ENCODE assay signal across 10 mouse cellular contexts in the genomic region with DNA sequence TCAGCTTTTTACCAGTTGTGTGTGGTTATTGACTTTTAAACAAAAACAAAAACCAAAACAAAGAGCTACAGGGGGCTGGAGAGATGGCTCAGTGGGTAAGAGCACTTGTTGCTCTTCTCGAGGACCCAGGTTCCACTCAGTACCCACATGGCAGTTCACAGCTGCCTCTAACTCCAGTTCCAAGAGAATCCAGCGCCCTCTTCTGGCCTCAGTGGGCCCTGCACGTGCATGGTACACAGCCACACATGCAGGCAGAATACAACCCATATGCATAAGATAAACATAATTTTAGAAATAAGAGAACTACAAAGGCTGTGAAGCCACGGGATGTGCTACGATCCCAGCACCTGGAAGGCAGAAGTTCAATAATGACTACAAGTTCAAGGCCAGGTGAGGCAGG. TPM values are rescaled to one million over a fixed set of nuclear protein-coding genes. Genes with fewer than 3 reads are reported as not detected.
A peak's percentile ranks its signal among the peaks of the same experiment; 100 is the strongest.
DNase-seq lines count a peak whose midpoint lies in the region; ATAC-seq and TF ChIP-seq lines count a peak whose summit lies in the region.
"Had no signal": no experiment of that assay in that cellular context is flagged by ENCODE, and none has a peak within 500 bp of the region (broad histone marks: within the 10 kb centered on the region; RNA-seq: fewer than 3 reads in every experiment).

No protein-coding gene starts in this region.

- H3K27ac ChIP-seq in liver, adult 2 months (replicated peaks; ENCODE audit: insufficient read depth, low read depth, low read length) = no peak overlapping the region
- no peak overlapping the region for H3K27ac ChIP-seq in liver, embryonic 11.5 days (ENCODE audit: low read depth, low read length)
- no peak overlapping the region for H3K27ac ChIP-seq in MEL (ENCODE audit: control insufficient read depth, low read depth, low read length)
- H3K27ac ChIP-seq in small intestine, adult 2 months (ENCODE audit: insufficient read depth, low read depth, low read length) = no peak overlapping the region
- H3K27ac ChIP-seq: limb, embryonic 10.5 days had no signal

- TF ChIP-seq CTCF in liver, adult 2 months (IDR thresholded peaks at IDR 0.05; ENCODE audit: low read depth, low read length) = peak; percentile 53
- peak; percentile 30 to 44 (median 43) for TF ChIP-seq CTCF in MEL (IDR thresholded peaks at IDR 0.05 in 2 of 3, conservative IDR thresholded peaks at IDR 0.05 in 1 of 3; ENCODE audit: control insufficient read depth in 1 of 3, insufficient read depth in 1 of 3, low read depth in 2 of 3, low read length in 3 of 3, poor library complexity in 1 of 3, severe bottlenecking in 1 of 3)
- TF ChIP-seq CTCF in small intestine, adult 2 months (IDR thresholded peaks at IDR 0.05; ENCODE audit: extremely low read depth, insufficient read length, insufficient replicate concordance, low read depth, low read length) = peak; percentile 29; the same call in 1 of the 2 replicates

- no peak overlapping the region for H3K4me2 ChIP-seq in liver, embryonic 11.5 days

- H3K9ac ChIP-seq in liver, adult 2 months (ENCODE audit: low read depth, low read length) = no peak overlapping the region
- no peak overlapping the region for H3K9ac ChIP-seq in liver, embryonic 11.5 days (ENCODE audit: low read depth, low read length)
- no peak overlapping the region for H3K9ac ChIP-seq in MEL (ENCODE audit: control insufficient read depth, low read depth, low read length, poor library complexity, severe bottlenecking)

- no peaks in the 10 kb centered on the region for H3K4me1 ChIP-seq in liver, adult 2 months (ENCODE audit: control insufficient read depth, insufficient read depth, low read length)
- H3K4me1 ChIP-seq in liver, embryonic 11.5 days (replicated peaks; ENCODE audit: control insufficient read depth, insufficient read depth, low read length) = no peaks in the 10 kb centered on the region
- no peaks in the 10 kb centered on the region for H3K4me1 ChIP-seq in MEL (ENCODE audit: control insufficient read depth in 1 of 2, insufficient read depth in 2 of 2, low read length in 2 of 2)
- H3K4me1 ChIP-seq in small intestine, adult 2 months (ENCODE audit: control insufficient read depth, insufficient read depth, insufficient read length, low read length) = no peaks in the 10 kb centered on the region
- H3K4me1 ChIP-seq: limb, embryonic 10.5 days had no signal

- no peak overlapping the region for H3K4me3 ChIP-seq in liver, adult 2 months (ENCODE audit: insufficient read depth, low read depth, low read length)
- no peak overlapping the region for H3K4me3 ChIP-seq in liver, embryonic 11.5 days (ENCODE audit: low read depth, low read length)
- H3K4me3 ChIP-seq in MEL (ENCODE audit: control insufficient read depth in 1 of 2, insufficient read depth in 1 of 2, low read depth in 2 of 2, low read length in 2 of 2) = no peak overlapping the region
- H3K4me3 ChIP-seq in small intestine, adult 2 months (ENCODE audit: low read depth, low read length) = no peak overlapping the region
- H3K4me3 ChIP-seq: limb, embryonic 10.5 days had no signal

- no peaks in the 10 kb centered on the region for H3K27me3 ChIP-seq in liver, adult 2 months (ENCODE audit: control insufficient read depth, insufficient read depth, low read length)
- H3K27me3 ChIP-seq in liver, embryonic 11.5 days (replicated peaks; ENCODE audit: control insufficient read depth, insufficient read depth, low read length) = no peaks in the 10 kb centered on the region
- peaks cover 0 to 2% of the 10 kb centered on the region in 2 experiments; a peak in 3 of 4 replicates for H3K27me3 ChIP-seq in MEL (ENCODE audit: control insufficient read depth in 1 of 2, insufficient read depth in 2 of 2, low read length in 2 of 2)
- no peaks in the 10 kb centered on the region for H3K27me3 ChIP-seq in small intestine, adult 2 months (ENCODE audit: control insufficient read depth, insufficient read depth, low read length)

- peak; percentile 40 for DNase-seq in CD4-positive, CD25-positive, alpha-beta regulatory T cell, adult 2 months (ENCODE audit: low read depth, low spot score)
- no peak for DNase-seq in liver, adult 2 months (ENCODE audit: extremely low read depth, low read depth, low spot score)
- no peak for DNase-seq in liver, embryonic 11.5 days (ENCODE audit: low spot score)
- DNase-seq in MEL (ENCODE audit: low read depth, low spot score) = no peak
- no peak for DNase-seq in cerebellum, adult 18-20 months
- DNase-seq: gastrocnemius, postnatal 14 days had no signal

- TF ChIP-seq RAD21 in MEL (IDR thresholded peaks at IDR 0.05; ENCODE audit: low read depth, low read length) = no peak; the same call in 1 of the 2 replicates

- H3K79me2 ChIP-seq in liver, adult 2 months (ENCODE audit: control insufficient read depth, insufficient read depth, low read length) = no peaks in the 10 kb centered on the region
- H3K79me2 ChIP-seq in MEL (ENCODE audit: control insufficient read depth, insufficient read depth, low read length, poor library complexity) = no peaks in the 10 kb centered on the region

- no peaks in the 10 kb centered on the region for H3K9me3 ChIP-seq in liver, embryonic 11.5 days (ENCODE audit: control insufficient read depth, low read length)
- no peaks in the 10 kb centered on the region for H3K9me3 ChIP-seq in MEL (replicated peaks; ENCODE audit: insufficient read depth, low read length)
- H3K9me3 ChIP-seq: limb, embryonic 10.5 days had no signal

- no peak for TF ChIP-seq EP300 in MEL (IDR thresholded peaks at IDR 0.05; ENCODE audit: low read depth in 1 of 2, low read length in 2 of 2)

- no peak for TF ChIP-seq POLR2A in liver, adult 2 months (IDR thresholded peaks at IDR 0.05; ENCODE audit: extremely low read depth, insufficient read depth, low read length)
- TF ChIP-seq POLR2A in MEL (IDR thresholded peaks at IDR 0.05; ENCODE audit: control insufficient read depth in 1 of 2, insufficient read depth in 1 of 2, low read depth in 1 of 2, low read length in 2 of 2, poor library complexity in 1 of 2) = no peak
- TF ChIP-seq POLR2A in small intestine, adult 2 months (IDR thresholded peaks at IDR 0.05; ENCODE audit: low read depth, low read length) = no peak

- no peak for ATAC-seq in CD4-positive, CD25-positive, alpha-beta regulatory T cell, adult 4 months
- ATAC-seq in liver, embryonic 11.5 days (replicated peaks; ENCODE audit: low FRiP score) = no peak
- no peak for ATAC-seq in activated CD4-positive, CD25-positive, alpha-beta regulatory T cell, adult 4 months

- 67% methylated on average over 5 of the region's 5 CpGs for WGBS in liver, adult 2 months
- 59% methylated on average over 5 of the region's 5 CpGs for WGBS in liver, embryonic 11.5 days
- WGBS in small intestine, adult 2 months = 58% methylated on average over 5 of the region's 5 CpGs

- no peaks in the 10 kb centered on the region for H3K36me3 ChIP-seq in liver, adult 2 months (ENCODE audit: control insufficient read depth, insufficient read depth, low read length)
- H3K36me3 ChIP-seq in liver, embryonic 11.5 days (ENCODE audit: control insufficient read depth, insufficient read depth, low read length) = no peaks in the 10 kb centered on the region
- no peaks in the 10 kb centered on the region for H3K36me3 ChIP-seq in MEL (ENCODE audit: control insufficient read depth in 1 of 2, insufficient read depth in 2 of 2, low read length in 2 of 2)
- H3K36me3 ChIP-seq in small intestine, adult 2 months (ENCODE audit: control insufficient read depth, insufficient read depth, low read length) = no peaks in the 10 kb centered on the region
- H3K36me3 ChIP-seq: limb, embryonic 10.5 days had no signal

TF ChIP-seq in MEL, 35 proteins besides CTCF, POLR2A, EP300 and RAD21:
- no peak for TF ChIP-seq SMC3 (IDR thresholded peaks at IDR 0.05; ENCODE audit: low read depth, low read length)
- no peak for TF ChIP-seq MAZ (IDR thresholded peaks at IDR 0.05; ENCODE audit: low read depth, low read length)
- TF ChIP-seq GABPA (IDR thresholded peaks at IDR 0.05; ENCODE audit: low read depth, low read length) = no peak
- TF ChIP-seq JUND (IDR thresholded peaks at IDR 0.05; ENCODE audit: low read depth, low read length) = no peak

RNA-seq across cellular contexts. Expression of a gene that starts 16.3 kb away (rescaled TPM):
- 100 to 1,000 TPM; 190 to 207 TPM for polyA plus RNA-seq in CD4-positive, CD25-positive, alpha-beta regulatory T cell, adult 4 months (2017; shearing (Covaris generic))
- total RNA-seq in liver, adult 2 months (2014; rRNA removed) = 56.0 and 73.1 TPM in 2 replicates
- polyA plus RNA-seq in liver, adult 2 months (2012; rRNA removed) = 4.7 and 6.9 TPM in 2 replicates
- polyA plus RNA-seq in liver, embryonic 11.5 days (2014; fragmentation: Nextera tagmentation; extraction: Ambion mirVana) = 129 and 133 TPM in 2 replicates
- total RNA-seq in MEL (2012; rRNA removed) = 94.0 and 114 TPM in 2 replicates
- 100 to 1,000 TPM; 171 to 412 TPM for polyA plus RNA-seq in MEL (2012; ENCODE audit: insufficient read depth in 1 of 2, insufficient read length in 2 of 2, low read depth in 1 of 2, low replicate concordance in 2 of 2, missing spikeins in 1 of 2)
- polyA plus RNA-seq in small intestine, adult 2 months (2012; rRNA removed) = 1.6 and 4.1 TPM in 2 replicates
- 100 to 1,000 TPM; 156 to 168 TPM for polyA plus RNA-seq in activated CD4-positive, CD25-positive, alpha-beta regulatory T cell, adult 4 months (2017; shearing (Covaris generic))

RNA-seq across cellular contexts. Expression of a gene that starts 51.6 kb away (rescaled TPM):
- under 1 TPM; 0.73 to 0.79 TPM for polyA plus RNA-seq in CD4-positive, CD25-positive, alpha-beta regulatory T cell, adult 4 months (2017; shearing (Covaris generic))
- 0.13 TPM in 1 of 2 replicates, not detected in the other for total RNA-seq in liver, adult 2 months (2014; rRNA removed)
- polyA plus RNA-seq in liver, adult 2 months (2012; rRNA removed) = 0.05 TPM in 1 of 2 replicates, not detected in the other
- polyA plus RNA-seq in liver, embryonic 11.5 days (2014; fragmentation: Nextera tagmentation; extraction: Ambion mirVana) = 3.0 and 4.1 TPM in 2 replicates
- 10.3 and 10.8 TPM in 2 replicates for total RNA-seq in MEL (2012; rRNA removed)
- polyA plus RNA-seq in MEL (2012; ENCODE audit: insufficient read depth in 1 of 2, insufficient read length in 2 of 2, low read depth in 1 of 2, low replicate concordance in 2 of 2, missing spikeins in 1 of 2) = 10 to 100 TPM in 1 of 2 experiments, not detected in 1; 17.1 TPM
- 0.52 and 0.68 TPM in 2 replicates for polyA plus RNA-seq in small intestine, adult 2 months (2012; rRNA removed)
- 1 to 10 TPM; 1.3 to 2.2 TPM for polyA plus RNA-seq in activated CD4-positive, CD25-positive, alpha-beta regulatory T cell, adult 4 months (2017; shearing (Covaris generic))

Comparison
In these comparisons a context has a peak if more than half of its experiments do, and no peak if none do; other contexts are left out.
1. RNA of a gene that starts 16.3 kb away (polyA plus RNA-seq): 171 to 412 TPM in MEL, 190 to 207 TPM in CD4-positive, CD25-positive, alpha-beta regulatory T cell, adult 4 months, 156 to 168 TPM in activated CD4-positive, CD25-positive, alpha-beta regulatory T cell, adult 4 months and 129 to 133 TPM in liver, embryonic 11.5 days; 4.7 to 6.9 TPM in liver, adult 2 months and 1.6 to 4.1 TPM in small intestine, adult 2 months; every median in the first group is over 10 times any median in the second.
2. Peak in every context shown above with its lines, with median percentiles within 50 percentile points of each other: CTCF ChIP-seq.